Mouse (Mus musculus) liver, embryonic 16.5 days (tissue): ENCODE measurements at regions not wholly inside any gene's neighbourhood (a gene's known extent, or its start where the extent isn't known, plus 50 kb on each side); places are given as distances from the start of the nearest gene placed in this dataset.

Experiments used
- ATAC-seq: fragments of 200-750 bp; cut with Nextera tagmentation; 2 replicates; pipeline ENCODE4 v1.8.0; 2017; ENCODE audit warnings: low read depth, mild to moderate bottlenecking, moderate number of reproducible peaks, moderate library complexity
- H3K27ac ChIP-seq: fragments of 300-500 bp; sonication (generic); 2 replicates; pipeline ENCODE4 v1.5.1; 2014; ENCODE audit warnings: mild to moderate bottlenecking, low read length
- H3K27me3 ChIP-seq: fragments of 300-500 bp; sonication (generic); 2 replicates; pipeline ENCODE4 v1.6.1; 2014; ENCODE audit warnings: low read depth, low read length, mixed read lengths; ENCODE audit not compliant: control insufficient read depth, insufficient read depth
- H3K36me3 ChIP-seq: fragments of 300-500 bp; sonication (generic); 2 replicates; pipeline ENCODE4 v1.6.1; 2014; ENCODE audit warnings: mild to moderate bottlenecking; ENCODE audit not compliant: control insufficient read depth, insufficient read depth
- H3K4me1 ChIP-seq: fragments of 300-500 bp; sonication (generic); 2 replicates; pipeline ENCODE4 v1.6.1; 2014; ENCODE audit warnings: low read depth, low read length, mixed read lengths; ENCODE audit not compliant: control insufficient read depth
- H3K4me2 ChIP-seq: fragments of 300-500 bp; sonication (generic); 2 replicates; pipeline ENCODE4 v1.6.1; 2014; ENCODE audit warnings: low read depth, low read length, mixed read lengths
- H3K4me3 ChIP-seq: fragments of 300-500 bp; sonication (generic); 2 replicates; pipeline ENCODE4 v1.5.1; 2014; ENCODE audit warnings: low read depth, mild to moderate bottlenecking, low read length
- H3K9ac ChIP-seq: fragments of 300-500 bp; sonication (generic); 2 replicates; pipeline ENCODE4 v1.6.1; 2014; ENCODE audit warnings: low read depth, low read length
- H3K9me3 ChIP-seq: fragments of 300-500 bp; sonication (generic); replicated peaks from 2 replicates; pipeline ENCODE4 v1.6.1; 2016; ENCODE audit warnings: low read length; ENCODE audit not compliant: control insufficient read depth
- WGBS: fragments of 180-500 bp; shearing (Covaris S2); extraction: QIAGEN DNeasy Blood & Tissue Kit; methylation state at CpG from one replicate; pipeline ENCODE4 v1.1.7; 2014; ENCODE audit not compliant: insufficient replicate concordance; 5-methylcytosine and 5-hydroxymethylcytosine counted together

GRCm38 (mm10) chr1:7451660-7452155 is 2644.0 kb downstream of the Gm37988 start:
- no peaks in the 10 kb centered on the region for H3K27me3 ChIP-seq
- H3K36me3 ChIP-seq: no peaks in the 10 kb centered on the region
- H3K4me1 ChIP-seq: no peaks in the 10 kb centered on the region
- H3K4me3 ChIP-seq: no peak overlapping the region
- H3K9ac ChIP-seq: no peak overlapping the region
- no peak for ATAC-seq
- WGBS: 43% methylated on average over 3 of the region's 3 CpGs
- no peak overlapping the region for H3K27ac ChIP-seq
- H3K4me2 ChIP-seq: no peak overlapping the region
- H3K9me3 ChIP-seq: no peaks in the 10 kb centered on the region

GRCm38 (mm10) chr1:7454931-7455330 is 2647.2 kb downstream of the Gm37988 start:
- Histone ChIP-seq H3K27me3 (no peaks in the 10 kb centered on the region), H3K36me3 (no peaks in the 10 kb centered on the region), H3K27ac (no peak overlapping the region), H3K4me1 (no peaks in the 10 kb centered on the region), H3K9ac (no peak overlapping the region), H3K9me3 (no peaks in the 10 kb centered on the region), H3K4me2 (no peak overlapping the region), H3K4me3 (no peak overlapping the region)
- 22% methylated on average over 2 of the region's 2 CpGs for WGBS
- ATAC-seq: no peak

GRCm38 (mm10) chr1:7457895-7458294 is 2650.2 kb downstream of the Gm37988 start:
- no peak overlapping the region for H3K27ac ChIP-seq
- no peaks in the 10 kb centered on the region for H3K4me1 ChIP-seq
- H3K4me3 ChIP-seq: no peak overlapping the region
- no peak overlapping the region for H3K9ac ChIP-seq
- H3K36me3 ChIP-seq: no peaks in the 10 kb centered on the region
- ATAC-seq: no peak
- no peaks in the 10 kb centered on the region for H3K9me3 ChIP-seq
- H3K4me2 ChIP-seq: no peak overlapping the region
- no peaks in the 10 kb centered on the region for H3K27me3 ChIP-seq

GRCm38 (mm10) chr1:7494096-7494495 is 2686.4 kb downstream of the Gm37988 start:
- no peak overlapping the region for H3K9ac ChIP-seq
- no peaks in the 10 kb centered on the region for H3K9me3 ChIP-seq
- H3K27ac ChIP-seq: no peak overlapping the region
- no peaks in the 10 kb centered on the region for H3K36me3 ChIP-seq
- ATAC-seq: no peak
- no peaks in the 10 kb centered on the region for H3K27me3 ChIP-seq
- H3K4me3 ChIP-seq: no peak overlapping the region
- no peak overlapping the region for H3K4me2 ChIP-seq
- no peaks in the 10 kb centered on the region for H3K4me1 ChIP-seq
- 67% methylated on average over 1 of the region's 1 CpGs for WGBS

GRCm38 (mm10) chr1:7499042-7499441 is 2691.3 kb downstream of the Gm37988 start:
- Histone ChIP-seq H3K27me3 (no peaks in the 10 kb centered on the region), H3K4me1 (no peaks in the 10 kb centered on the region), H3K27ac (no peak overlapping the region), H3K9ac (no peak overlapping the region), H3K4me3 (no peak overlapping the region), H3K4me2 (no peak overlapping the region), H3K9me3 (no peaks in the 10 kb centered on the region), H3K36me3 (no peaks in the 10 kb centered on the region)
- no peak for ATAC-seq
- 52% methylated on average over 6 of the region's 6 CpGs for WGBS

GRCm38 (mm10) chr1:7502363-7502762 is 2694.7 kb downstream of the Gm37988 start:
- no peak overlapping the region for H3K9ac ChIP-seq
- no peak for ATAC-seq
- H3K27me3 ChIP-seq: no peaks in the 10 kb centered on the region
- H3K36me3 ChIP-seq: no peaks in the 10 kb centered on the region
- no peak overlapping the region for H3K4me2 ChIP-seq
- 55% methylated on average over 2 of the region's 2 CpGs for WGBS
- H3K27ac ChIP-seq: no peak overlapping the region
- no peaks in the 10 kb centered on the region for H3K4me1 ChIP-seq
- no peaks in the 10 kb centered on the region for H3K9me3 ChIP-seq
- no peak overlapping the region for H3K4me3 ChIP-seq

- no peak for ATAC-seq
- H3K4me3 ChIP-seq: no peak overlapping the region
These were observed 2711.1 kb downstream of the Gm37988 start for GRCm38 (mm10) chr1:7518791-7519190.

GRCm38 (mm10) chr1:7533506-7533905 is 2725.8 kb downstream of the Gm37988 start:
- ATAC-seq: no peak
- H3K9me3 ChIP-seq: no peaks in the 10 kb centered on the region

More at GRCm38 (mm10) chr1:7518791-7519190, 2711.1 kb downstream of the Gm37988 start:
- Histone ChIP-seq H3K27ac (no peak overlapping the region), H3K9me3 (no peaks in the 10 kb centered on the region), H3K27me3 (no peaks in the 10 kb centered on the region), H3K36me3 (no peaks in the 10 kb centered on the region), H3K9ac (no peak overlapping the region), H3K4me2 (no peak overlapping the region), H3K4me1 (no peaks in the 10 kb centered on the region)
- 48% methylated on average over 8 of the region's 8 CpGs for WGBS

GRCm38 (mm10) chr1:7535191-7535590 is 2727.5 kb downstream of the Gm37988 start:
- H3K27ac ChIP-seq: no peak overlapping the region
- H3K4me2 ChIP-seq: no peak overlapping the region
- no peak overlapping the region for H3K9ac ChIP-seq
- H3K27me3 ChIP-seq: no peaks in the 10 kb centered on the region
- ATAC-seq: no peak
- H3K9me3 ChIP-seq: no peaks in the 10 kb centered on the region
- no peak overlapping the region for H3K4me3 ChIP-seq
- H3K36me3 ChIP-seq: no peaks in the 10 kb centered on the region
- no peaks in the 10 kb centered on the region for H3K4me1 ChIP-seq

More at GRCm38 (mm10) chr1:7533506-7533905, 2725.8 kb downstream of the Gm37988 start:
- Histone ChIP-seq H3K9ac (no peak overlapping the region), H3K4me3 (no peak overlapping the region), H3K4me1 (no peaks in the 10 kb centered on the region), H3K4me2 (no peak overlapping the region), H3K27ac (no peak overlapping the region), H3K27me3 (no peaks in the 10 kb centered on the region), H3K36me3 (no peaks in the 10 kb centered on the region)

- Histone ChIP-seq H3K27me3 (no peaks in the 10 kb centered on the region), H3K9me3 (no peaks in the 10 kb centered on the region), H3K9ac (no peak overlapping the region), H3K4me2 (no peak overlapping the region), H3K36me3 (no peaks in the 10 kb centered on the region), H3K27ac (no peak overlapping the region), H3K4me1 (no peaks in the 10 kb centered on the region), H3K4me3 (no peak overlapping the region)
- WGBS: 20% methylated on average over 2 of the region's 2 CpGs
- ATAC-seq: no peak
These were observed 2735.8 kb downstream of the Gm37988 start for GRCm38 (mm10) chr1:7543492-7543891.
